Mouse (Mus musculus) forebrain, embryonic 16.5 days (tissue): Measurements from ENCODE around the gene Gna12. TPM values are rescaled to one million over a fixed set of nuclear protein-coding genes. Genes with fewer than 3 reads are reported as not detected.

ENCODE experiments used
- ATAC-seq: fragments of 200-750 bp; cut with Nextera tagmentation; 2 replicates; pipeline ENCODE4 v1.8.0; 2017; ENCODE audit warnings: mild to moderate bottlenecking, moderate library complexity
- H3K27ac ChIP-seq: fragments of 300-500 bp; sonication (generic); 2 replicates; pipeline ENCODE4 v1.5.1; 2014; ENCODE audit warnings: low read length, control low read depth
- H3K27me3 ChIP-seq: fragments of 300-500 bp; sonication (generic); replicated peaks from 2 replicates; pipeline ENCODE4 v1.6.1; 2014; ENCODE audit warnings: low read length; ENCODE audit not compliant: control insufficient read depth, insufficient read depth
- H3K36me3 ChIP-seq: fragments of 300-500 bp; sonication (generic); 2 replicates; pipeline ENCODE4 v1.6.1; 2014; ENCODE audit not compliant: control insufficient read depth, insufficient read depth
- H3K4me1 ChIP-seq: fragments of 300-500 bp; sonication (generic); replicated peaks from 2 replicates; pipeline ENCODE4 v1.6.1; 2014; ENCODE audit warnings: low read length; ENCODE audit not compliant: control insufficient read depth, insufficient read depth
- H3K4me2 ChIP-seq: fragments of 300-500 bp; sonication (generic); 2 replicates; pipeline ENCODE4 v1.6.1; 2014; ENCODE audit warnings: mild to moderate bottlenecking, low read length, control low read depth
- H3K4me3 ChIP-seq: fragments of 300-500 bp; sonication (generic); replicated peaks from 2 replicates; pipeline ENCODE4 v1.5.1; 2014; ENCODE audit warnings: mild to moderate bottlenecking, low read length, control low read depth
- H3K9ac ChIP-seq: fragments of 300-500 bp; sonication (generic); replicated peaks from 2 replicates; pipeline ENCODE4 v1.6.1; 2014; ENCODE audit warnings: low read depth, low read length, control low read depth
- H3K9me3 ChIP-seq: fragments of 300-500 bp; sonication (generic); 2 replicates; pipeline ENCODE4 v1.6.1; 2016; ENCODE audit warnings: low read length; ENCODE audit not compliant: control insufficient read depth
- WGBS: fragments of 180-500 bp; shearing (Covaris S2); extraction: QIAGEN DNeasy Blood & Tissue Kit; methylation state at CpG from one replicate; pipeline ENCODE4 v1.1.7; 2014; 5-methylcytosine and 5-hydroxymethylcytosine counted together
- polyA plus RNA-seq: library from polyadenylated mRNA; unstranded; fragments of >200 nt; fragmentation: Nextera tagmentation; extraction: Ambion mirVana; gene quantifications from 2 replicates; pipeline ENCODE4 v1.2.1, GENCODE M21; 2015

Gna12 gene
- polyA plus RNA-seq, 1 experiment from 2014 or later, result 13.5 TPM

GRCm38 (mm10) chr5:140741877-140742276 is 88.4 kb downstream of the Gna12 start:
- Histone ChIP-seq H3K9me3 (no peaks in the 10 kb centered on the region), H3K4me3 (no peak overlapping the region), H3K27me3 (no peaks in the 10 kb centered on the region), H3K4me1 (0 out of 2 replicates have a peak, but pooled peaks cover 3% of the 10 kb centered on the region), H3K4me2 (no peak overlapping the region), H3K9ac (no peak overlapping the region), H3K27ac (no peak overlapping the region), H3K36me3 (no peaks in the 10 kb centered on the region)
- ATAC-seq, result no peak

DNA sequence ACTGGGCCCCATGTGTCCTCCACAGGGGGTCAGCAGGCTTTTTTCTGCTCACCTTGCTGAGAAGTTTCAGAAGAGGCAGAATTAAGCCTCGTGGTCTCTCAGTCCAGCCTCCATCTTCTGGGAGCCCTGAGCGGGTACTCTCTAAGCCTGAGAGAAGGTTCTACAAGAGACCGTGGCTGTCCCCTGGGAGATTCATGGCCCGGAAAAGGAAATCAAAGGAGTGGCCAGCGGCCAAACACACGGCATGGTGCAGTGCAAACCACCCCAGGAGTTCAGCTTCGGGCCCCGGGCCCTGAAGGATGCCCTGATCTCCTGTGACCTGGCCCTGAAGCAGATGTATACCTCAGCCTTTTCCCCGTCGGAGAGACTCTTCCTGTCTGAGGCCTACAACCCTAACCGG is 89.2 kb downstream of the Gna12 start:
- no peak for ATAC-seq
- no peak overlapping the region for H3K4me3 ChIP-seq
- WGBS, result 79% methylated on average over 11 of the region's 11 CpGs
- H3K27ac ChIP-seq, result no peak overlapping the region
- peaks cover 4% of the 10 kb centered on the region; the same call in 1 of the 2 replicates for H3K9me3 ChIP-seq
- H3K27me3 ChIP-seq, result no peaks in the 10 kb centered on the region; the same call in 1 of the 2 replicates
- no peak overlapping the region for H3K4me2 ChIP-seq
- no peak overlapping the region for H3K9ac ChIP-seq
- H3K4me1 ChIP-seq, result 0 out of 2 replicates have a peak, but pooled peaks cover 3% of the 10 kb centered on the region
- no peaks in the 10 kb centered on the region for H3K36me3 ChIP-seq

GRCm38 (mm10) chr5:140739813-140740212 is 90.4 kb downstream of the Gna12 start:
- Histone ChIP-seq H3K36me3 (no peaks in the 10 kb centered on the region), H3K9ac (no peak overlapping the region), H3K4me3 (no peak overlapping the region), H3K4me1 (peaks cover 10% of the 10 kb centered on the region), H3K27me3 (peaks cover 7% of the 10 kb centered on the region), H3K4me2 (no peak overlapping the region), H3K9me3 (peaks cover 5% of the 10 kb centered on the region; the same call in 1 of the 2 replicates), H3K27ac (no peak overlapping the region)
- no peak for ATAC-seq
- 81% methylated on average over 12 of the region's 12 CpGs for WGBS

GRCm38 (mm10) chr5:140736166-140736565 is 94.1 kb downstream of the Gna12 start:
- Histone ChIP-seq H3K4me1 (peaks cover 7% of the 10 kb centered on the region), H3K27ac (no peak overlapping the region), H3K36me3 (no peaks in the 10 kb centered on the region), H3K27me3 (peaks cover 10% of the 10 kb centered on the region), H3K9me3 (peaks cover 5% of the 10 kb centered on the region; the same call in 1 of the 2 replicates), H3K9ac (no peak overlapping the region), H3K4me2 (no peak overlapping the region), H3K4me3 (no peak overlapping the region)
- ATAC-seq, result no peak
- WGBS, result 30% methylated on average over 11 of the region's 13 CpGs

DNA sequence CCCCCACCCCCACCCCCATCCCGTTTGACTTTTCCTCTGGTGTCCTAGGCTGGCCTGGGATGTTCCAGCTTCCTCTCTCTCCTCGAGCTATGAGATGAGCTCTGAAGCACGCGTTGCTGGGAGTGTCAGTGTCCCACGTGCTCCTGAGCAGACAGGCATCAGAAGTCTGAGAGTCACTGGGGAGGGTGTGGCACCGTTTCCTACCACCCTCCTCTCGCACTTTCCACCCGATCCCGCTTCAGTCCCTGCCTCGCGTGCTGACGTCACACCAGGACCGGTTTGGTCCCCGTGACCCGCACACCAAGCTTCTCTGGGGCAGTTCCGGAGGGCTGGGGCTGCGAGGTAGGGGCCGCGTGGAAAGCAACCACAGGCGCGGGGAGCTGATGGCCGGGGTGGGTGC is 94.9 kb downstream of the Gna12 start:
- WGBS, result 2% methylated on average over 22 of the region's 22 CpGs
- peaks cover 7% of the 10 kb centered on the region for H3K4me1 ChIP-seq
- peak overlapping the region; percentile 36 for H3K4me3 ChIP-seq
- no peak overlapping the region for H3K27ac ChIP-seq
- ATAC-seq, result 0 out of 2 replicates have a peak, but pooled peaks have one; percentile 15
- H3K27me3 ChIP-seq, result peaks cover 10% of the 10 kb centered on the region
- no peaks in the 10 kb centered on the region for H3K36me3 ChIP-seq
- H3K9ac ChIP-seq, result no peak overlapping the region
- peak overlapping the region; percentile 53 for H3K4me2 ChIP-seq
- peaks cover 5% of the 10 kb centered on the region; the same call in 1 of the 2 replicates for H3K9me3 ChIP-seq

GRCm38 (mm10) chr5:140733336-140733735 is 96.9 kb downstream of the Gna12 start:
- WGBS, result 75% methylated on average over 3 of the region's 3 CpGs
- ATAC-seq, result no peak
- H3K4me3 ChIP-seq, result no peak overlapping the region

GRCm38 (mm10) chr5:140732195-140732594 is 98.0 kb downstream of the Gna12 start:
- no peak overlapping the region for H3K4me2 ChIP-seq
- H3K27me3 ChIP-seq, result peaks cover 10% of the 10 kb centered on the region
- no peak for ATAC-seq
- no peak overlapping the region for H3K27ac ChIP-seq
- no peak overlapping the region for H3K4me3 ChIP-seq
- H3K9me3 ChIP-seq, result peaks cover 5% of the 10 kb centered on the region; the same call in 1 of the 2 replicates
- WGBS, result 74% methylated on average over 4 of the region's 4 CpGs
- no peak overlapping the region for H3K9ac ChIP-seq
- H3K4me1 ChIP-seq, result peaks cover 7% of the 10 kb centered on the region
- no peaks in the 10 kb centered on the region for H3K36me3 ChIP-seq

More at GRCm38 (mm10) chr5:140733336-140733735, 96.9 kb downstream of the Gna12 start:
- Histone ChIP-seq H3K9me3 (peaks cover 5% of the 10 kb centered on the region; the same call in 1 of the 2 replicates), H3K9ac (no peak overlapping the region), H3K27me3 (peaks cover 10% of the 10 kb centered on the region), H3K4me1 (peaks cover 7% of the 10 kb centered on the region), H3K4me2 (no peak overlapping the region), H3K27ac (no peak overlapping the region), H3K36me3 (no peaks in the 10 kb centered on the region)

DNA sequence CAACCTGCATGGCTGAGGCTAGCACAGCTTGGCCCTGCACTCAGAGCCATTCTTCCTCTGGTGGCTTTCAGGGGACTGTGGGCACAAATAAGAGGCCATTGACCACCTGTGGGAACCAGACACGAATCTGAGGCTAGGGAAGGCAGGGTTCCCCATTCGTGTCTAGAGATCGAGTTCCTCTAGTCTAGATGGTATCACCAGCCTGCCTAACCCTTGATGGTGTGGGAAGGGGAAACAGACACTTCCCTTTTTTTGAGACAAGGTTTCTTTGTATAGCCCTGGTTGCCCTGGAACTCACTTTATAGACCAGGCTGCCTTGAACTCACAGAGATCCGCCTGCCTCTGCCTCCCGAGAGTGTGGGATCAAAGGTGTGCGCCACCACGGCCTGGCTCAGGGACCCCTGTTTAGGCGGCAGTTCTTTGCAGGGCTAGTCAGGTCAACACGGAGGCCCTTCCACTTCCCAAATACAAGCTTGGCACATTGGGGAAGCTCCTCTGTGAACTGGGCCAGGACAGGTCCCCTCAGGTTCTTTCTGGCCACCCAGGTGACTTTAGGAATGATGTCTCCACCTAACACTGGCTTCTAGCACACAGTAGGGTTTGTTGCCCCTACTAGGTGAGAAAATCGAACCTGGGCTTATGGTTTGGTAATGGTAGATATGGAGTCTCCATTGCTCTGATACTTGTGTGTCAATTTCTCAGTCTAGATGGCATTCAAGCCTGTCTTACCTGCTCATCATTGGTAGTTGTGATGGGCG is 99.0 kb downstream of the Gna12 start:
- Histone ChIP-seq H3K36me3 (no peaks in the 10 kb centered on the region), H3K4me2 (no peak overlapping the region), H3K9ac (no peak overlapping the region), H3K27ac (no peak overlapping the region), H3K4me3 (no peak overlapping the region), H3K9me3 (peaks cover 2% of the 10 kb centered on the region; the same call in 1 of the 2 replicates), H3K4me1 (peaks cover 8% of the 10 kb centered on the region), H3K27me3 (peaks cover 10% of the 10 kb centered on the region)
- ATAC-seq, result no peak
- WGBS, result 87% methylated on average over 11 of the region's 11 CpGs

DNA sequence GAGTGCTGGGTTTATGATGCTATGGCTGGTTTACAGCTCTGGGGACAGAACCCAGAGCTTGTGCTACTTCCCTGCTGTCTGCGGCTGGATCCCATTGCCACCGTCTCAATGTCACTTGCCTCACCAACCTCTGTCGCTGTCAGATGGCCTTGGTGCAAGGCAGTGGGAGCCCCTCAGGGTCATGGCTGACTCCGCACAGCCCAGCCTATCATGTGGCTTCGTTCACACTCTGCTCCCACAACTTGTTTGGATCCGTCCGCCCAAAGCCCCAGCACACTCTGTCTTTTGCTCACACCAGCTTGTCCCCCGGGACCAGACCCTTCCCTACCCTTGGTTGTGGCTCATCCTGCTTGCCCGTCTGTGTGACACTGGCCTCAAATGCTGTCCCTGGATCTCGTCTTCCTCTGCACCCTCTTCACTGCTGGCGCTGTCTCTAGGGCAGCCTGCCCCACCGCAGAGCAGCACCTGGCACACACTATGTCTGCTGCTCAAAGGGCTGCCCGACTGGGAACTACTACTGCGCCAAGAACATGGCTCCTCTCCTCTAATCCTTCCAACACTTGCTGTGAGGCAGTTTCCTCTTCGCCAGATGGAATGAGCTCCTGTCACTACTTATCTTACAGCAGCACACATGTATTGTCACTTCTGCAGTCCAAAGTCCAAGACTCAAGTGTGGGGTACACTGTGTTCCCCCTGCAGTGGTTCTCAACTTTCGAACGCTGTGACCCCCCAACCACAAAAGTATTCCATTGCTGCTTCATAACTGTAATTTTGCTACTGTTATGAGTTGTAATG is 103.1 kb downstream of the Gna12 start:
- Histone ChIP-seq H3K36me3 (no peaks in the 10 kb centered on the region), H3K9ac (no peak overlapping the region), H3K27ac (no peak overlapping the region), H3K27me3 (no peaks in the 10 kb centered on the region), H3K9me3 (no peaks in the 10 kb centered on the region), H3K4me1 (peaks cover 24% of the 10 kb centered on the region), H3K4me3 (no peak overlapping the region), H3K4me2 (no peak overlapping the region)
- 81% methylated on average over 17 of the region's 17 CpGs for WGBS
- no peak for ATAC-seq
